In genomic region chr5:120582002-120582401, GRCm38 (mm10) we compare ENCODE assay signal across 22 mouse cellular contexts. TPM values are rescaled to one million over a fixed set of nuclear protein-coding genes. Genes with fewer than 3 reads are reported as not detected.
DNase-seq lines count a peak whose midpoint lies in the region; ATAC-seq and TF ChIP-seq lines count a peak whose summit lies in the region.
"Had no signal": no experiment of that assay in that cellular context is flagged by ENCODE, and none has a peak within 500 bp of the region (broad histone marks: within the 10 kb centered on the region; RNA-seq: fewer than 3 reads in every experiment).

No protein-coding gene starts in this region.

- TF ChIP-seq CTCF in liver, postnatal 0 days (IDR thresholded peaks at IDR 0.05; ENCODE audit: low read depth), result no peak
- no peak for TF ChIP-seq CTCF in Patski (IDR thresholded peaks at IDR 0.05)

- POLR2A ChIA-PET in Patski (lab: Charles Lee), result no interaction called here

- no peak overlapping the region for H3K9ac ChIP-seq in liver, embryonic 12.5 days
- H3K9ac ChIP-seq in liver, postnatal 0 days (replicated peaks), result no peak overlapping the region
- H3K9ac ChIP-seq in midbrain, embryonic 15.5 days, result no peak overlapping the region
- H3K9ac ChIP-seq: embryonic facial prominence, embryonic 13.5 days; hindbrain, embryonic 15.5 days; liver, embryonic 14.5 days had no signal

- in situ Hi-C loops in Patski (cut with MboI; ENCODE audit: low pct_unique_long_range_greater_than_20kb), result no loop called here

- WGBS in liver, embryonic 12.5 days (ENCODE audit: insufficient replicate concordance), result 77% methylated on average over 9 of the region's 9 CpGs
- WGBS in liver, postnatal 0 days (ENCODE audit: insufficient replicate concordance), result 74% methylated on average over 9 of the region's 9 CpGs
- WGBS in limb, embryonic 10.5 days, result 86% methylated on average over 9 of the region's 9 CpGs
- 88% methylated on average over 9 of the region's 9 CpGs for WGBS in hindbrain, embryonic 10.5 days
- 85% methylated on average over 9 of the region's 9 CpGs for WGBS in midbrain, embryonic 15.5 days

- H3K9me3 ChIP-seq in liver, embryonic 12.5 days (replicated peaks), result no peaks in the 10 kb centered on the region
- H3K9me3 ChIP-seq in liver, postnatal 0 days (ENCODE audit: low read length), result no peaks in the 10 kb centered on the region
- no peaks in the 10 kb centered on the region for H3K9me3 ChIP-seq in limb, embryonic 10.5 days (replicated peaks)
- no peaks in the 10 kb centered on the region for H3K9me3 ChIP-seq in hindbrain, embryonic 10.5 days
- H3K9me3 ChIP-seq in midbrain, embryonic 15.5 days, result no peaks in the 10 kb centered on the region
- H3K9me3 ChIP-seq: embryonic facial prominence, embryonic 13.5 days; hindbrain, embryonic 15.5 days had no signal

- CTCF ChIA-PET in Patski (lab: Charles Lee), result interaction anchor here (1.0 to 5.3 kb wide), 3 partner anchors 14 to 38 kb away, joined by 3 to 51 read pairs (median 3); no protein-coding TSS in a partner anchor

- no peak overlapping the region for H3K4me2 ChIP-seq in liver, embryonic 12.5 days
- no peak overlapping the region for H3K4me2 ChIP-seq in liver, postnatal 0 days (ENCODE audit: low read depth, low read length)
- H3K4me2 ChIP-seq in midbrain, embryonic 15.5 days, result no peak overlapping the region
- H3K4me2 ChIP-seq: embryonic facial prominence, embryonic 13.5 days; hindbrain, embryonic 15.5 days had no signal

- TF ChIP-seq EP300 in liver, postnatal 0 days (IDR thresholded peaks at IDR 0.05; ENCODE audit: low read depth), result no peak

- peaks cover 88% of the 10 kb centered on the region for H3K4me1 ChIP-seq in liver, embryonic 12.5 days
- H3K4me1 ChIP-seq in liver, postnatal 0 days (ENCODE audit: insufficient read depth), result peaks cover 62% of the 10 kb centered on the region
- H3K4me1 ChIP-seq in limb, embryonic 10.5 days, result peaks cover 66% of the 10 kb centered on the region
- peaks cover 50% of the 10 kb centered on the region for H3K4me1 ChIP-seq in hindbrain, embryonic 10.5 days (replicated peaks)
- H3K4me1 ChIP-seq in midbrain, embryonic 15.5 days, result peaks cover 28% of the 10 kb centered on the region

- DNase-seq in liver, postnatal 0 days, result no peak
- DNase-seq in Patski (ENCODE audit: low read depth, low spot score), result peak; percentile 92
- DNase-seq in kidney, adult 8-10 months, result peak; percentile 79 to 90
- no peak for DNase-seq in limb, embryonic 10.5 days (ENCODE audit: low spot score)
- no peak for DNase-seq in hindbrain, embryonic 10.5 days (ENCODE audit: low spot score)
- no peak for DNase-seq in thymus, postnatal 36 days
- DNase-seq: adrenal gland, postnatal 36 days; cerebellum, adult 8-10 months; heart, postnatal 14 days; layer of hippocampus, postnatal 36 days; lung, postnatal 10 days; midbrain, embryonic 14.5 days; right cerebral cortex, adult 18-20 months; thymus, postnatal 25 days had no signal

- H3K36me3 ChIP-seq in liver, embryonic 12.5 days, result peaks cover 70% of the 10 kb centered on the region
- H3K36me3 ChIP-seq in liver, postnatal 0 days (replicated peaks; ENCODE audit: insufficient read depth, low read length), result peaks cover 49% of the 10 kb centered on the region
- H3K36me3 ChIP-seq in limb, embryonic 10.5 days, result peaks cover 45% of the 10 kb centered on the region
- H3K36me3 ChIP-seq in hindbrain, embryonic 10.5 days, result peaks cover 43% of the 10 kb centered on the region
- H3K36me3 ChIP-seq in midbrain, embryonic 15.5 days (replicated peaks), result no peaks in the 10 kb centered on the region

- H3K4me3 ChIP-seq in liver, embryonic 12.5 days, result no peak overlapping the region
- H3K4me3 ChIP-seq in liver, postnatal 0 days (ENCODE audit: low read depth, low read length), result no peak overlapping the region
- no peak overlapping the region for H3K4me3 ChIP-seq in limb, embryonic 10.5 days
- no peak overlapping the region for H3K4me3 ChIP-seq in hindbrain, embryonic 10.5 days
- H3K4me3 ChIP-seq in midbrain, embryonic 15.5 days, result no peak overlapping the region
- H3K4me3 ChIP-seq: embryonic facial prominence, embryonic 13.5 days; hindbrain, embryonic 15.5 days had no signal

- ATAC-seq in liver, embryonic 12.5 days, result no peak
- no peak for ATAC-seq in liver, postnatal 0 days
- ATAC-seq in Patski, result peak; percentile 38
- ATAC-seq in midbrain, embryonic 15.5 days (replicated peaks), result no peak

- no peaks in the 10 kb centered on the region for H3K27me3 ChIP-seq in liver, embryonic 12.5 days (replicated peaks)
- H3K27me3 ChIP-seq in liver, postnatal 0 days (ENCODE audit: insufficient read depth, low read length), result no peaks in the 10 kb centered on the region
- H3K27me3 ChIP-seq in Patski, result no peaks in the 10 kb centered on the region
- 0 out of 2 replicates have a peak, but pooled peaks cover 6% of the 10 kb centered on the region for H3K27me3 ChIP-seq in limb, embryonic 10.5 days (ENCODE audit: low read depth, poor library complexity, severe bottlenecking)
- no peaks in the 10 kb centered on the region; the same call in 1 of the 2 replicates for H3K27me3 ChIP-seq in hindbrain, embryonic 10.5 days (ENCODE audit: insufficient read depth, poor library complexity, severe bottlenecking)
- H3K27me3 ChIP-seq in midbrain, embryonic 15.5 days (replicated peaks), result no peaks in the 10 kb centered on the region
- H3K27me3 ChIP-seq: embryonic facial prominence, embryonic 13.5 days; hindbrain, embryonic 15.5 days had no signal

- peak overlapping the region; percentile 49 for H3K27ac ChIP-seq in liver, embryonic 12.5 days
- H3K27ac ChIP-seq in liver, postnatal 0 days (ENCODE audit: low read depth), result no peak overlapping the region
- H3K27ac ChIP-seq in limb, embryonic 10.5 days, result 0 out of 2 replicates have a peak overlapping the region, but pooled peaks have one; percentile 12
- H3K27ac ChIP-seq in hindbrain, embryonic 10.5 days, result no peak overlapping the region
- H3K27ac ChIP-seq in midbrain, embryonic 15.5 days, result no peak overlapping the region
- H3K27ac ChIP-seq: embryonic facial prominence, embryonic 13.5 days; hindbrain, embryonic 15.5 days; liver, embryonic 14.5 days had no signal

RNA-seq across cellular contexts. Expression of gene Tpcn1, which starts 6.5 kb away (rescaled TPM):
- polyA plus RNA-seq in liver, embryonic 12.5 days (2016; fragmentation: Nextera tagmentation; extraction: Ambion mirVana), result 24.8 and 25.4 TPM in 2 replicates
- 16.3 and 18.6 TPM in 2 replicates for polyA plus RNA-seq in liver, postnatal 0 days (2015; fragmentation: Nextera tagmentation; extraction: Ambion mirVana)
- polyA plus RNA-seq in Patski (2021), result 125 TPM
- 12.3 and 13.2 TPM in 2 replicates for polyA plus RNA-seq in limb, embryonic 10.5 days (2016; fragmentation: Nextera tagmentation; extraction: Ambion mirVana)
- polyA plus RNA-seq in hindbrain, embryonic 10.5 days (2016; fragmentation: Nextera tagmentation; extraction: Ambion mirVana), result 12.5 and 12.9 TPM in 2 replicates
- polyA plus RNA-seq in midbrain, embryonic 15.5 days (2015; fragmentation: Nextera tagmentation; extraction: Ambion mirVana), result 15.8 and 17.7 TPM in 2 replicates

RNA-seq across cellular contexts. Expression of gene Iqcd, which starts 6.8 kb away (rescaled TPM):
- 2.0 and 2.1 TPM in 2 replicates for polyA plus RNA-seq in liver, embryonic 12.5 days (2016; fragmentation: Nextera tagmentation; extraction: Ambion mirVana)
- polyA plus RNA-seq in liver, postnatal 0 days (2015; fragmentation: Nextera tagmentation; extraction: Ambion mirVana), result 0.75 and 0.84 TPM in 2 replicates
- polyA plus RNA-seq in Patski (2021), result 10.5 TPM
- polyA plus RNA-seq in limb, embryonic 10.5 days (2016; fragmentation: Nextera tagmentation; extraction: Ambion mirVana), result 0.30 and 0.41 TPM in 2 replicates
- 1.3 and 2.8 TPM in 2 replicates for polyA plus RNA-seq in hindbrain, embryonic 10.5 days (2016; fragmentation: Nextera tagmentation; extraction: Ambion mirVana)
- polyA plus RNA-seq in midbrain, embryonic 15.5 days (2015; fragmentation: Nextera tagmentation; extraction: Ambion mirVana), result 1.7 and 1.8 TPM in 2 replicates

RNA-seq across cellular contexts. Expression of gene Rita1, which starts 30.4 kb away (rescaled TPM):
- polyA plus RNA-seq in liver, embryonic 12.5 days (2016; fragmentation: Nextera tagmentation; extraction: Ambion mirVana), result 7.3 and 8.4 TPM in 2 replicates
- 3.1 and 3.4 TPM in 2 replicates for polyA plus RNA-seq in liver, postnatal 0 days (2015; fragmentation: Nextera tagmentation; extraction: Ambion mirVana)
- polyA plus RNA-seq in Patski (2021), result 14.0 TPM
- polyA plus RNA-seq in limb, embryonic 10.5 days (2016; fragmentation: Nextera tagmentation; extraction: Ambion mirVana), result 17.5 and 19.5 TPM in 2 replicates
- polyA plus RNA-seq in hindbrain, embryonic 10.5 days (2016; fragmentation: Nextera tagmentation; extraction: Ambion mirVana), result 19.0 and 19.6 TPM in 2 replicates
- polyA plus RNA-seq in midbrain, embryonic 15.5 days (2015; fragmentation: Nextera tagmentation; extraction: Ambion mirVana), result 28.3 and 30.6 TPM in 2 replicates

RNA-seq across cellular contexts. Expression of gene Ddx54, which starts 30.5 kb away (rescaled TPM):
- polyA plus RNA-seq in liver, embryonic 12.5 days (2016; fragmentation: Nextera tagmentation; extraction: Ambion mirVana), result 35.0 and 36.3 TPM in 2 replicates
- polyA plus RNA-seq in liver, postnatal 0 days (2015; fragmentation: Nextera tagmentation; extraction: Ambion mirVana), result 14.0 and 15.1 TPM in 2 replicates
- 54.0 TPM for polyA plus RNA-seq in Patski (2021)
- 58.1 and 62.6 TPM in 2 replicates for polyA plus RNA-seq in limb, embryonic 10.5 days (2016; fragmentation: Nextera tagmentation; extraction: Ambion mirVana)
- 62.2 and 64.7 TPM in 2 replicates for polyA plus RNA-seq in hindbrain, embryonic 10.5 days (2016; fragmentation: Nextera tagmentation; extraction: Ambion mirVana)
- polyA plus RNA-seq in midbrain, embryonic 15.5 days (2015; fragmentation: Nextera tagmentation; extraction: Ambion mirVana), result 39.9 and 43.7 TPM in 2 replicates

RNA-seq across cellular contexts. Expression of gene Cfap73, which starts 52.0 kb away (rescaled TPM):
- not detected in 2 replicates for polyA plus RNA-seq in liver, embryonic 12.5 days (2016; fragmentation: Nextera tagmentation; extraction: Ambion mirVana)
- not detected in 2 replicates for polyA plus RNA-seq in liver, postnatal 0 days (2015; fragmentation: Nextera tagmentation; extraction: Ambion mirVana)
- polyA plus RNA-seq in Patski (2021), result 0.10 TPM
- not detected in 2 replicates for polyA plus RNA-seq in limb, embryonic 10.5 days (2016; fragmentation: Nextera tagmentation; extraction: Ambion mirVana)
- 0.85 TPM in 1 of 2 replicates, not detected in the other for polyA plus RNA-seq in hindbrain, embryonic 10.5 days (2016; fragmentation: Nextera tagmentation; extraction: Ambion mirVana)
- 0.44 and 0.70 TPM in 2 replicates for polyA plus RNA-seq in midbrain, embryonic 15.5 days (2015; fragmentation: Nextera tagmentation; extraction: Ambion mirVana)
- polyA plus RNA-seq: embryonic facial prominence, embryonic 13.5 days; large intestine, adult 2 months; liver, embryonic 14.5 days; midbrain, embryonic 14.5 days; spleen, adult 2 months; stomach, embryonic 16.5 days had no signal

Comparison
In these comparisons a context has a peak if more than half of its experiments do, and no peak if none do; other contexts are left out.
1. H3K27ac ChIP-seq: peak in liver, embryonic 12.5 days (single experiment) and limb, embryonic 10.5 days (single experiment); none in liver, postnatal 0 days (single experiment), hindbrain, embryonic 10.5 days (single experiment) and midbrain, embryonic 15.5 days (single experiment).
2. DNase-seq: peak in Patski (single experiment) and kidney, adult 8-10 months (2 of 2); none in liver, postnatal 0 days (single experiment), limb, embryonic 10.5 days (single experiment), hindbrain, embryonic 10.5 days (single experiment) and thymus, postnatal 36 days (0 of 2).